13 mouse cellular contexts compared by ENCODE assay signal in the genomic region with DNA sequence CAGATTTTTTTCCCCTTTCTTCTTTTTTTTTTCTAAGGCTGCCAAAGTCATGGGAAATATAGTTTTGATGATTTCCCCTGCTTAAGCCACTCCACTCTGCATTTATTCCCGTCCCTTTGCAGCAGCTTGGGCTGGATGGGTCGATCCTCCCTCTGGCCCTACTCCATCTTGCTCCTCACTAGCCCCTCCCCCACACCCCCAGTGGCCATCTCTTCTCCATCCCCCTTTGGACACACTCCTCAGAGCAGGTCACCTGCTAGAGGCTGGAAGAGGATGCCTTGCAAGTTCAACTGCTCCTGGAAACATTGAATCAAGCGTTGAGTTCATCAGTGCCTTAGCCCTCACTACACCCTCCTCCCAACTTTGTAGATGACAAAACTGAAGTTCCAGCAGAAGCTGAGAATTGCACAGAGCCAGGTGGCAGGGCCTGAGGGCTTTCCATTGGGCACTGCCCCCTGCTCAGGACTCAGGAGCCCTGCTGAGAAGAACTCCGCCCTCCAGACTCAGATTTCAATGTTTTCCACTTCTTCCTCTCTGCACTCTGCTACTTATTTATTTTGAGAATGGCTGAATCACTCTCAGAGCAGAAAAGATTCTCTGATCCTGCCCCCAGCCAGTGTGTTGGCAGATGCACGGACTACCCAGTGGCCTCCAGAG.
DNase-seq lines count a peak whose midpoint lies in the region; ATAC-seq lines count a peak whose summit lies in the region.
"Had no signal": no experiment of that assay in that cellular context is flagged by ENCODE, and none has a peak within 500 bp of the region (broad histone marks: within the 10 kb centered on the region; RNA-seq: fewer than 3 reads in every experiment).

No protein-coding gene starts in this region.

- no peak overlapping the region for H3K9ac ChIP-seq in hindbrain, embryonic 12.5 days
- H3K9ac ChIP-seq in limb, embryonic 12.5 days (replicated peaks), result no peak overlapping the region
- H3K9ac ChIP-seq: midbrain, embryonic 12.5 days had no signal

- 0 out of 2 replicates have a peak overlapping the region, but pooled peaks have one; percentile 23 for H3K27ac ChIP-seq in hindbrain, embryonic 12.5 days
- H3K27ac ChIP-seq in hindbrain, embryonic 10.5 days, result no peak overlapping the region
- H3K27ac ChIP-seq in limb, embryonic 12.5 days, result peak overlapping the region; percentile 80
- H3K27ac ChIP-seq: midbrain, embryonic 12.5 days had no signal

- ATAC-seq in hindbrain, embryonic 12.5 days (ENCODE audit: low FRiP score), result no peak
- no peak for ATAC-seq in limb, embryonic 12.5 days (ENCODE audit: insufficient number of reproducible peaks, insufficient read depth, low FRiP score, low TSS enrichment, low read depth)

- H3K27me3 ChIP-seq in hindbrain, embryonic 12.5 days, result no peaks in the 10 kb centered on the region
- H3K27me3 ChIP-seq in hindbrain, embryonic 10.5 days (ENCODE audit: insufficient read depth, poor library complexity, severe bottlenecking), result no peaks in the 10 kb centered on the region
- no peaks in the 10 kb centered on the region; the same call in 1 of the 2 replicates for H3K27me3 ChIP-seq in limb, embryonic 12.5 days
- H3K27me3 ChIP-seq: midbrain, embryonic 12.5 days had no signal

- WGBS in hindbrain, embryonic 12.5 days, result 45% methylated on average over 5 of the region's 5 CpGs
- 47% methylated on average over 5 of the region's 5 CpGs for WGBS in hindbrain, embryonic 10.5 days
- WGBS in limb, embryonic 12.5 days, result 39% methylated on average over 5 of the region's 5 CpGs

- no peak overlapping the region for H3K4me2 ChIP-seq in hindbrain, embryonic 12.5 days (replicated peaks)
- H3K4me2 ChIP-seq in limb, embryonic 12.5 days, result peak overlapping the region; percentile 23; the same call in 1 of the 2 replicates
- H3K4me2 ChIP-seq: midbrain, embryonic 12.5 days had no signal

- DNase-seq in hindbrain, embryonic 10.5 days (ENCODE audit: low spot score), result no peak
- DNase-seq in 3T3-L1 (ENCODE audit: low read depth, low spot score) (peak; percentile 94), NIH3T3 (ENCODE audit: low read depth) (peak; percentile 77)
- no peak for DNase-seq in frontal cortex, postnatal 36 days (ENCODE audit: low spot score in 2 of 2)
- DNase-seq in left cerebral cortex, adult 11 months (ENCODE audit: low spot score), result no peak
- DNase-seq: adrenal gland, adult 2 months; cerebellum, adult 11 months; gastrocnemius, postnatal 25 days; kidney, postnatal 36 days had no signal

- H3K9me3 ChIP-seq in hindbrain, embryonic 12.5 days (replicated peaks), result no peaks in the 10 kb centered on the region
- H3K9me3 ChIP-seq in hindbrain, embryonic 10.5 days, result no peaks in the 10 kb centered on the region
- H3K9me3 ChIP-seq in limb, embryonic 12.5 days, result no peaks in the 10 kb centered on the region
- H3K9me3 ChIP-seq: midbrain, embryonic 12.5 days had no signal

- no peaks in the 10 kb centered on the region for H3K36me3 ChIP-seq in hindbrain, embryonic 12.5 days
- H3K36me3 ChIP-seq in hindbrain, embryonic 10.5 days, result no peaks in the 10 kb centered on the region
- H3K36me3 ChIP-seq in limb, embryonic 12.5 days, result no peaks in the 10 kb centered on the region
- H3K36me3 ChIP-seq: midbrain, embryonic 12.5 days had no signal

- peaks cover 8% of the 10 kb centered on the region for H3K4me1 ChIP-seq in hindbrain, embryonic 12.5 days
- H3K4me1 ChIP-seq in hindbrain, embryonic 10.5 days (replicated peaks), result peaks cover 28% of the 10 kb centered on the region
- H3K4me1 ChIP-seq in limb, embryonic 12.5 days (replicated peaks), result peaks cover 43% of the 10 kb centered on the region

- H3K4me3 ChIP-seq in hindbrain, embryonic 12.5 days, result no peak overlapping the region
- H3K4me3 ChIP-seq in hindbrain, embryonic 10.5 days, result no peak overlapping the region
- no peak overlapping the region for H3K4me3 ChIP-seq in limb, embryonic 12.5 days (replicated peaks)
- H3K4me3 ChIP-seq: erythroblast, embryonic 14.5 days; midbrain, embryonic 12.5 days had no signal

Comparison
In these comparisons a context has a peak if more than half of its experiments do, and no peak if none do; other contexts are left out.
1. DNase-seq: peak in 3T3-L1 (single experiment) and NIH3T3 (single experiment); none in hindbrain, embryonic 10.5 days (single experiment), frontal cortex, postnatal 36 days (0 of 2) and left cerebral cortex, adult 11 months (single experiment).